Mouse (Mus musculus) hindbrain, embryonic 16.5 days (tissue): ENCODE data around the gene Armc2. TPM values are rescaled to one million over a fixed set of nuclear protein-coding genes. Genes with fewer than 3 reads are reported as not detected.

ENCODE experiments used
- ATAC-seq: fragments of 200-750 bp; cut with Nextera tagmentation; 2 replicates; pipeline ENCODE4 v1.8.0; 2017; ENCODE audit warnings: moderate TSS enrichment, moderate library complexity
- H3K27ac ChIP-seq: fragments of 300-500 bp; sonication (generic); 2 replicates; pipeline ENCODE4 v1.5.1; 2014; ENCODE audit warnings: low read depth, mild to moderate bottlenecking, control low read depth, low read length, moderate library complexity
- H3K27me3 ChIP-seq: fragments of 300-500 bp; sonication (generic); replicated peaks from 2 replicates; pipeline ENCODE4 v1.6.1; 2014; ENCODE audit warnings: low read length; ENCODE audit not compliant: control insufficient read depth, insufficient read depth
- H3K36me3 ChIP-seq: fragments of 300-500 bp; sonication (generic); 2 replicates; pipeline ENCODE4 v1.6.1; 2014; ENCODE audit warnings: mild to moderate bottlenecking, low read length, moderate library complexity, mixed read lengths; ENCODE audit not compliant: control insufficient read depth, insufficient read depth
- H3K4me1 ChIP-seq: fragments of 300-500 bp; sonication (generic); 2 replicates; pipeline ENCODE4 v1.6.1; 2014; ENCODE audit warnings: low read depth, low read length; ENCODE audit not compliant: control insufficient read depth, insufficient read depth
- H3K4me2 ChIP-seq: fragments of 300-500 bp; sonication (generic); 2 replicates; pipeline ENCODE4 v1.6.1; 2014; ENCODE audit warnings: mild to moderate bottlenecking, low read length, control low read depth, moderate library complexity
- H3K4me3 ChIP-seq: fragments of 300-500 bp; sonication (generic); 2 replicates; pipeline ENCODE4 v1.5.1; 2014; ENCODE audit warnings: mild to moderate bottlenecking, low read length, control low read depth, moderate library complexity
- H3K9ac ChIP-seq: fragments of 300-500 bp; sonication (generic); 2 replicates; pipeline ENCODE4 v1.6.1; 2014; ENCODE audit warnings: low read depth, mild to moderate bottlenecking, control low read depth, low read length, moderate library complexity
- H3K9me3 ChIP-seq: fragments of 300-500 bp; sonication (generic); 2 replicates; pipeline ENCODE4 v1.6.1; 2014; ENCODE audit warnings: mild to moderate bottlenecking, low read length, moderate library complexity; ENCODE audit not compliant: control insufficient read depth
- WGBS: fragments of 180-500 bp; shearing (Covaris S2); extraction: QIAGEN DNeasy Blood & Tissue Kit; methylation state at CpG from one replicate; pipeline ENCODE4 v1.1.7; 2014; 5-methylcytosine and 5-hydroxymethylcytosine counted together
- polyA plus RNA-seq: library from polyadenylated mRNA; unstranded; fragments of >200 nt; fragmentation: Nextera tagmentation; extraction: Ambion mirVana; gene quantifications from 2 replicates; pipeline ENCODE4 v1.2.1, GENCODE M21; 2015

Armc2 gene
- polyA plus RNA-seq, 1 experiment from 2014 or later, result 12.7 TPM

DNA sequence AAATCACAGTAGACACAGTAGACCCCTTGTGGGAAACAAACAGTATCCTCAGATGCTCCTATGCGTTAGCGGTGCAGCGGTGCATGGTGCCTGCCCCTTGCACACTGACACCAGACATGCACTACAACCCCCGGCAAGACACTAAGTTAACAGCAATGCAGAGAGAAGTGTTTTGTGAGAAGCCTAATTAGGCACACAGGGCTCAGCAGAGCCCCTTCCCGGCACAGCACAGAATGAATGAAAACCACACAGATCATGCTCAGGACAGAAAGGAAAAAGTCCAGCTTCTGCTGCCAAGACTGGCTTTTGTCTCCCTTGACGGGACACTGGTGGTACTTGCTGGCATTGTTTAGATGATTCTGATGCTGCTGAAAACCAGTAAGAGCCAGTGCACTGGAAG lies 109.3 kb downstream of the Armc2 start:
- Histone ChIP-seq H3K27ac (no peak overlapping the region), H3K4me2 (no peak overlapping the region), H3K9ac (no peak overlapping the region), H3K36me3 (peaks cover 22% of the 10 kb centered on the region), H3K4me3 (no peak overlapping the region), H3K9me3 (no peaks in the 10 kb centered on the region), H3K4me1 (no peaks in the 10 kb centered on the region), H3K27me3 (no peaks in the 10 kb centered on the region)
- ATAC-seq, result peak; percentile 61
- WGBS, result 44% methylated on average over 6 of the region's 6 CpGs

DNA sequence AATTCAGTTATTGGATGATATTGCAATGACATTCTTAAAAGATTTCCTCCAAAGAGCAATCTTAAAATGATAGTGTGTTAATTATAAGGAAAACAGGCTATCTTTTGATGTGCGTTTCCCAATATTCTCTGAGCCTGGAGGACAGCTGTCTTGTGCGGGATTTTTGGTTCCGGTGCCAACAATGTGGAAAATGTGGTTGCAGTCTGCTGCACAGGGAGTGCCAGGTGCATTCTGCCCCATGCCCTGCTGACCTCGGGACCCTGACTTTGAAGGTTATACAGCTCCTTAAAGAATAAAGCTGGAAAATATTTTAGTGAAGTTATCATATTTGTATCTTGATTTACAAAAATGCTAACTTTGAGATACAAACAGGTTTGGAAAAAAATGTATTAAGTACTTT lies 110.3 kb downstream of the Armc2 start:
- Histone ChIP-seq H3K4me3 (no peak overlapping the region), H3K27me3 (no peaks in the 10 kb centered on the region), H3K36me3 (peaks cover 27% of the 10 kb centered on the region), H3K27ac (no peak overlapping the region), H3K9me3 (no peaks in the 10 kb centered on the region), H3K4me2 (no peak overlapping the region), H3K4me1 (no peaks in the 10 kb centered on the region), H3K9ac (no peak overlapping the region)
- ATAC-seq, result no peak
- 68% methylated on average over 4 of the region's 4 CpGs for WGBS

DNA sequence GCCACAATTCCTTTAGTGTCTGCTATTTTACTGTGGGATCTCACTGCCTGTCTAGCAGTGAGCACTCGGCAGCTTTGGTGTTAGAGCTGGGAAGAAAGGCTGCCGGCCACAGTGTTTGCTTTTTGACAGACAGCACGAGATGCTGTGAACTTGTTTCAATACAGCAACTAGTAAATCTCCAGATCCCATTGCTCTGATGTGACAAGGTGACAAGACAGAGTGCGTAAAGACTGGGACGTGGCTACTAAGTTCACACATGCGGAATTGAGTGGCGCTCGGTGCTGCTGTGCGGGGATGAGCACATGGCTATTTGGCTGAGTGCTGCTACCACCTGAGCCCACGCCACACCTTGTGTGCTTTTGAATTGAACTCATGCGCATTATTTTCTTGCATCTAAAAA lies 110.8 kb downstream of the Armc2 start:
- Histone ChIP-seq H3K27me3 (no peaks in the 10 kb centered on the region), H3K4me1 (no peaks in the 10 kb centered on the region), H3K27ac (no peak overlapping the region), H3K9ac (no peak overlapping the region), H3K9me3 (no peaks in the 10 kb centered on the region), H3K36me3 (peaks cover 28% of the 10 kb centered on the region), H3K4me3 (no peak overlapping the region), H3K4me2 (no peak overlapping the region)
- 68% methylated on average over 11 of the region's 11 CpGs for WGBS
- ATAC-seq, result no peak

DNA sequence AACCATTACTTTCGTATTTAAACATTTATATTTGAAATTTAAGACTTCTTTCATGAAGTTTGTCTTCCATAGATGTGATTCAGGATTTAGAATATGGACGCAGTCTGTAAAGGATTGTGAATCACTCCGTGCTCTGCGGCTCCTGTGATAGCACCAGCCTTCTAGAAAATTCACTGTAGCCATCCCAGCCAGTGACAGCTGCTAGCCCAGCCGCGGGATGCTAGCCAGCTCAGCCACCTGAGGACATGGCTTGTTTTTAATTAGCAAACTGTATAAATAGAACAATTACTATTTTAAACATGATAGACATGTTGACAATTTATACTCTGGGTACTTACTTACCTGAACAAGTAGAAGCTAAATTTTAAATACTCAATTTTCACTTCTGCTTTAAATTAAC lies 116.4 kb downstream of the Armc2 start:
- H3K4me2 ChIP-seq, result no peak overlapping the region
- no peak overlapping the region for H3K4me3 ChIP-seq
- 85% methylated on average over 6 of the region's 6 CpGs for WGBS
- peaks cover 35% of the 10 kb centered on the region for H3K36me3 ChIP-seq
- no peaks in the 10 kb centered on the region for H3K9me3 ChIP-seq
- no peaks in the 10 kb centered on the region for H3K27me3 ChIP-seq
- H3K27ac ChIP-seq, result no peak overlapping the region
- H3K9ac ChIP-seq, result no peak overlapping the region
- H3K4me1 ChIP-seq, result no peaks in the 10 kb centered on the region
- ATAC-seq, result no peak

DNA sequence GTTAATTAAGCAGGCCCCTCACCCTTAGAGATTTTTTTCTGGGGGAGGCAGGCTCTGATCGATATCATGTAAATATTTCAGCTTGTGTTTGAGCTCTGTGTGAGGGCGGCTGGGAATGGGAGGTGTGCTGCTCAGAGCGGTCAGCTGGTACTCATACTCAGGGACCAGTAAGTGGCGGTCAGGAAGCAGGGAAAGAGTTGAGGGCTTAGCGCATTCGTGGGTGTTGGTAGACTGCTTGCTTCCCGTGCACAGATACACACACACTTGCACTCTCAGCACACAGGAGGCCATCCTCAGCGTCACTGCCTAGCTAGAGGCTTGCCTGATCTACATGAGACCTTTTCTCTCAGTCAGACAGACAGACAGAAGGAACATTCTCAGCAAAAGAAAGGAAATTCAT lies 116.8 kb downstream of the Armc2 start:
- H3K36me3 ChIP-seq, result peaks cover 31% of the 10 kb centered on the region
- H3K4me1 ChIP-seq, result no peaks in the 10 kb centered on the region
- ATAC-seq, result no peak
- H3K9ac ChIP-seq, result no peak overlapping the region
- H3K4me2 ChIP-seq, result no peak overlapping the region
- H3K4me3 ChIP-seq, result no peak overlapping the region
- H3K27ac ChIP-seq, result no peak overlapping the region
- no peaks in the 10 kb centered on the region for H3K9me3 ChIP-seq
- 88% methylated on average over 8 of the region's 8 CpGs for WGBS
- H3K27me3 ChIP-seq, result no peaks in the 10 kb centered on the region

DNA sequence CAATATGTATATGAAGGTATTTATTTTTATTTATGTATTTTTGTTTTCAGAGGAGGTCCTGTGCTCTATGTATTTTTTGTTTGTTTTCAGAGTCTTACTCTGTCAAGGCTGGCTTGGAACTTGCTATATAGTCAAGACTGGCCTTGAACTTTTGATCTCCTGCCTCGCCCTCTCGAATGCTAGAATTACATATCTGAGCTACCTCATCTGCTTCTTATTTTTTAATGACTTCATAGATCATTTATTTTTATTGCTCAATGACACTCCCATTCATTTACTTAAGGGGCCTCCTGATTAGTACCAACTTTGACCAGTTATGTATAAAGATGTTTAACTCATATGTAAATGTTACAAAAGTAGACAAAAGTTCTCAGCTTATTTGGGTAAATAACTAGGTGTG lies 121.4 kb downstream of the Armc2 start:
- ATAC-seq, result no peak
- H3K9me3 ChIP-seq, result no peaks in the 10 kb centered on the region
- H3K9ac ChIP-seq, result no peak overlapping the region
- 96% methylated on average over 2 of the region's 2 CpGs for WGBS
- peaks cover 13% of the 10 kb centered on the region for H3K4me1 ChIP-seq
- peaks cover 16% of the 10 kb centered on the region for H3K36me3 ChIP-seq
- no peak overlapping the region for H3K4me2 ChIP-seq
- no peaks in the 10 kb centered on the region for H3K27me3 ChIP-seq
- H3K4me3 ChIP-seq, result no peak overlapping the region
- H3K27ac ChIP-seq, result no peak overlapping the region

DNA sequence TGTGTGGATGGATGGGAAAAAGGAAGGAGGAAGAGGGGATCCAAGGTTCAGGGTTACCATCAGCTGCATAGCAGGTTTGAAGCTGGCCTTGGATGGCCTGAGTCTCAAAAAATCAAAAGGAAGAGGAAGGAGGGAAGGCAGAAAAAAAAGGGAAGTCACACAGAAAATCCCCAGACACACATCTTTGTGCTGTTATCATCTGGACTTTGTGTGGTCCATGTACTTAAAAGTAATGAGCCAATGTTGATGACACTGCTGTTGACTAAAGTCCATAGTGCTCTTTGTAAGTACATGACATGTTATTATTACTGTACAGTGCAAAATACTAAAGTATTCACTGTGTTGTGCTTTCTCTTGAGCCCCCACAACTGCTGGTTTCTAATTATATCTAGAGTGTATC lies 121.8 kb downstream of the Armc2 start:
- peaks cover 13% of the 10 kb centered on the region for H3K4me1 ChIP-seq

DNA sequence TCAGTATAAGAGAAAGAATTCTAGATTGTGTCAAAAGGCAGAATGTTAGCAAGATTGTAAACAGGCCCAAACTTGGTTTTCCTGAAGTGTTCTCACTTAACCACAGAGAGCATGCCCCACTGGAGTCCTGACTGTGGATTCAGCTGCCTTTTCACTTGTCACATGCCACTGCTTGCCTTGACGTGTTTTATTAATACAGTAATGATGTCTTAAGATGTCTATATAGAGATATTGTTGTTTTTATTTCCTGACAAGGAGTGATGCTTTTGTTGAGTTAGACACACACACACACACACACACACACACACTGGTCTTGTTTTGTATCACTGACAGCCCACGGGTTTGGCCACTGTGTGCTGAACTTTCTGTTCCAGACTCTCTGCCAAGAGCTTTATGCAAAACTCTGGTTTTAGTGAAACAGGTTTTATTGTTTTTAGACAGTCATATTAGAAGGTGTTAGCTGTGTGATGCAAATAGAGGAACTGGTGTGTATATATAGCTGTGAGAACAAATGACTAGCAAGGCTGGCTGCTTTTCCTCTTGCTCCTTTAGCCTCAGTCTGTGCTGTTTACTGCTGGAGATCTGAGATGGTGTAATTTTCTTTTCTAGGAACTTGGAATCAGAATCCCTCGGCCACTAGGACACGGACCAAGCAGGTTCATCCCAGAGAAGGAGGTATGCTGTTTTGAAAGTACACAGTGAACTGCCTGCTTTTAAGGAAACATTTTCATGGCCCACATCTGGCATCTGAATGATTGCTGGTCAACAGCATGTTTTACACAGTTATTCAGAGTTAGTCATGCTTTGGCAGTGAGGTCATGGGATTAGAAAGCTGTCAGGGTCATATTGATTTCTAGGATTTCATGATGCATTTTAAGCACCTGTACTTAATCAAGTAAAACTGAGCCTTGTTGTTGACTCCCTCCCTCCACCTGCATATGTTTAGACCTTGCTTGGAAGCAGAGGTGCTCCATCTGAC lies 124.5 kb downstream of the Armc2 start:
- Histone ChIP-seq H3K4me1 (peaks cover 17% of the 10 kb centered on the region), H3K9me3 (no peaks in the 10 kb centered on the region), H3K36me3 (peaks cover 11% of the 10 kb centered on the region), H3K27me3 (no peaks in the 10 kb centered on the region), H3K9ac (no peak overlapping the region), H3K27ac (0 out of 2 replicates have a peak overlapping the region, but pooled peaks have one; percentile 12), H3K4me3 (no peak overlapping the region), H3K4me2 (no peak overlapping the region)
- no peak for ATAC-seq
- WGBS, result 50% methylated on average over 4 of the region's 4 CpGs

More for the DNA sequence above, 121.8 kb downstream of the Armc2 start:
- H3K4me3 ChIP-seq, result no peak overlapping the region
- H3K27me3 ChIP-seq, result no peaks in the 10 kb centered on the region
- no peak for ATAC-seq
- H3K9ac ChIP-seq, result no peak overlapping the region
- H3K27ac ChIP-seq, result no peak overlapping the region
- H3K9me3 ChIP-seq, result no peaks in the 10 kb centered on the region
- peaks cover 16% of the 10 kb centered on the region for H3K36me3 ChIP-seq
- H3K4me2 ChIP-seq, result no peak overlapping the region

DNA sequence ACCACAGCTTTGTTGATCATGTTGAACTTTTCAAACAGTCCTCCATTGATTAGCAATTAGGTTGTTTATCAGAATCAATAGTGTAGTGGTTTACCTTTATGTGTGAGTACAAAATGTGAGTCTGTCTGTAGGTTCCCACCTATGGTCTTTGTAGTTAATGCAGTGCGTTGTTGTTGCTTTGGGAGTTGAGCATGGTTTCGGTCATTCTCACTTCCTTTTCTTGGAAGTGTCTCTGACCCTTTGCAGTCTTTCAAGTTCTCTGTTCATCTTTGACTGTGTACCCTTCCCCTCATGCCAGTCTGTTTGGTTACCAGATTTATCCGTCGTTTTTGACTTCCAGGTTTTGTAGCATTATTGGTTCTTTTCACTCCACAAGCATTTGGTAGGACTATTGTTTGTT lies 126.9 kb downstream of the Armc2 start:
- H3K4me1 ChIP-seq, result peaks cover 24% of the 10 kb centered on the region
- no peak for ATAC-seq
- H3K36me3 ChIP-seq, result peaks cover 4% of the 10 kb centered on the region; the same call in 1 of the 2 replicates
- H3K4me2 ChIP-seq, result no peak overlapping the region
- no peaks in the 10 kb centered on the region for H3K9me3 ChIP-seq
- 93% methylated on average over 4 of the region's 4 CpGs for WGBS
- no peaks in the 10 kb centered on the region for H3K27me3 ChIP-seq
- H3K9ac ChIP-seq, result no peak overlapping the region
- no peak overlapping the region for H3K4me3 ChIP-seq
- H3K27ac ChIP-seq, result no peak overlapping the region
